Mouse (Mus musculus): Measurements from ENCODE around the gene Eif2b5. TPM values are rescaled to one million over a fixed set of nuclear protein-coding genes. Genes with fewer than 3 reads are reported as not detected.
"Not testable (repeated sequence)": the region's sequence is repeated elsewhere in the genome, so short reads cannot be mapped to it uniquely, and the experiment has no call there.

The Eif2b5 gene
- total and polyA plus RNA-seq, 2 experiments from 2014 or later = 77.6 to 91.3 TPM

- H3K27me3 ChIP-seq (ENCODE audit: insufficient read depth, low read length) = no peaks in the 10 kb centered on the region
- no peak overlapping the region for H3K4me3 ChIP-seq (ENCODE audit: low read depth, low read length)
- no peaks in the 10 kb centered on the region for H3K36me3 ChIP-seq (ENCODE audit: insufficient read depth)
- H3K4me2 ChIP-seq (ENCODE audit: low read depth) = no peak overlapping the region
- peak; percentile 18 for DNase-seq
- no peak overlapping the region for H3K27ac ChIP-seq (ENCODE audit: low read depth, low read length)
- H3K4me1 ChIP-seq (ENCODE audit: insufficient read depth) = no peaks in the 10 kb centered on the region
- H3K9ac ChIP-seq = no peak overlapping the region
- 27% methylated on average over 3 of the region's 3 CpGs for WGBS
- peak; percentile 62 for TF ChIP-seq CTCF (IDR thresholded peaks at IDR 0.05; ENCODE audit: low read depth)
- no peaks in the 10 kb centered on the region for H3K9me3 ChIP-seq (ENCODE audit: low read length)
- peak; percentile 75 for ATAC-seq
Measured at GRCm38 (mm10) chr16:20480115-20480514, 18.5 kb upstream of the Eif2b5 start.

- WGBS = 65% methylated on average over 2 of the region's 2 CpGs
- Histone ChIP-seq H3K27ac (ENCODE audit: low read depth, low read length) (no peak overlapping the region), H3K4me1 (ENCODE audit: insufficient read depth) (no peaks in the 10 kb centered on the region), H3K27me3 (ENCODE audit: insufficient read depth, low read length) (no peaks in the 10 kb centered on the region), H3K4me3 (ENCODE audit: low read depth, low read length) (no peak overlapping the region), H3K9me3 (ENCODE audit: low read length) (no peaks in the 10 kb centered on the region), H3K36me3 (ENCODE audit: insufficient read depth) (no peaks in the 10 kb centered on the region), H3K4me2 (ENCODE audit: low read depth) (no peak overlapping the region), H3K9ac (no peak overlapping the region)
- ATAC-seq (no peak), DNase-seq (no peak)
- no peak for TF ChIP-seq CTCF (IDR thresholded peaks at IDR 0.05; ENCODE audit: low read depth)
Measured at GRCm38 (mm10) chr16:20481746-20482145, 16.9 kb upstream of the Eif2b5 start.

- H3K4me2 ChIP-seq (ENCODE audit: low read depth); H3K9ac ChIP-seq; H3K36me3 ChIP-seq (ENCODE audit: insufficient read depth); H3K9me3 ChIP-seq (ENCODE audit: low read length); DNase-seq; ATAC-seq; H3K27ac ChIP-seq (ENCODE audit: low read depth, low read length); H3K27me3 ChIP-seq (ENCODE audit: insufficient read depth, low read length); H3K4me1 ChIP-seq (ENCODE audit: insufficient read depth); H3K4me3 ChIP-seq (ENCODE audit: low read depth, low read length): not testable (repeated sequence)
- 94% methylated on average over 6 of the region's 7 CpGs for WGBS
Measured at GRCm38 (mm10) chr16:20483716-20484115, 14.9 kb upstream of the Eif2b5 start.

GRCm38 (mm10) chr16:20485061-20485460 is 13.6 kb upstream of the Eif2b5 start:
- H3K36me3 ChIP-seq (ENCODE audit: insufficient read depth) = no peaks in the 10 kb centered on the region
- H3K4me2 ChIP-seq (ENCODE audit: low read depth) = no peak overlapping the region
- DNase-seq = no peak
- no peaks in the 10 kb centered on the region for H3K4me1 ChIP-seq (ENCODE audit: insufficient read depth)
- no peaks in the 10 kb centered on the region for H3K9me3 ChIP-seq (ENCODE audit: low read length)
- no peak overlapping the region for H3K9ac ChIP-seq
- 44% methylated on average over 4 of the region's 4 CpGs for WGBS
- no peak for ATAC-seq
- no peak for TF ChIP-seq CTCF (IDR thresholded peaks at IDR 0.05; ENCODE audit: low read depth)
- H3K4me3 ChIP-seq (ENCODE audit: low read depth, low read length) = no peak overlapping the region
- no peaks in the 10 kb centered on the region for H3K27me3 ChIP-seq (ENCODE audit: insufficient read depth, low read length)
- H3K27ac ChIP-seq (ENCODE audit: low read depth, low read length) = no peak overlapping the region

- no peak for ATAC-seq
- WGBS = 43% methylated on average over 3 of the region's 3 CpGs
- DNase-seq = no peak
Measured at GRCm38 (mm10) chr16:20486048-20486447, 12.6 kb upstream of the Eif2b5 start.

GRCm38 (mm10) chr16:20488151-20488550 is 10.5 kb upstream of the Eif2b5 start:
- Histone ChIP-seq H3K4me1 (ENCODE audit: insufficient read depth) (no peaks in the 10 kb centered on the region), H3K27me3 (ENCODE audit: insufficient read depth, low read length) (no peaks in the 10 kb centered on the region), H3K9me3 (ENCODE audit: low read length) (no peaks in the 10 kb centered on the region), H3K9ac (no peak overlapping the region), H3K27ac (ENCODE audit: low read depth, low read length) (no peak overlapping the region), H3K36me3 (ENCODE audit: insufficient read depth) (no peaks in the 10 kb centered on the region), H3K4me2 (ENCODE audit: low read depth) (no peak overlapping the region), H3K4me3 (ENCODE audit: low read depth, low read length) (no peak overlapping the region)
- no peak for ATAC-seq
- TF ChIP-seq CTCF (IDR thresholded peaks at IDR 0.05; ENCODE audit: low read depth) = no peak
- DNase-seq = no peak
- 70% methylated on average over 1 of the region's 1 CpGs for WGBS

More at GRCm38 (mm10) chr16:20486048-20486447, 12.6 kb upstream of the Eif2b5 start:
- Histone ChIP-seq H3K36me3 (ENCODE audit: insufficient read depth) (no peaks in the 10 kb centered on the region), H3K9ac (no peak overlapping the region), H3K4me3 (ENCODE audit: low read depth, low read length) (no peak overlapping the region), H3K4me1 (ENCODE audit: insufficient read depth) (no peaks in the 10 kb centered on the region), H3K27ac (ENCODE audit: low read depth, low read length) (no peak overlapping the region), H3K27me3 (ENCODE audit: insufficient read depth, low read length) (no peaks in the 10 kb centered on the region), H3K9me3 (ENCODE audit: low read length) (no peaks in the 10 kb centered on the region), H3K4me2 (ENCODE audit: low read depth) (no peak overlapping the region)
- no peak for TF ChIP-seq CTCF (IDR thresholded peaks at IDR 0.05; ENCODE audit: low read depth)

- H3K9me3 ChIP-seq (ENCODE audit: low read length); H3K4me2 ChIP-seq (ENCODE audit: low read depth); H3K4me1 ChIP-seq (ENCODE audit: insufficient read depth); H3K9ac ChIP-seq; DNase-seq; H3K27me3 ChIP-seq (ENCODE audit: insufficient read depth, low read length); H3K27ac ChIP-seq (ENCODE audit: low read depth, low read length); ATAC-seq; H3K36me3 ChIP-seq (ENCODE audit: insufficient read depth); H3K4me3 ChIP-seq (ENCODE audit: low read depth, low read length): not testable (repeated sequence)
- WGBS = 88% methylated on average over 9 of the region's 9 CpGs
Measured at GRCm38 (mm10) chr16:20488751-20489150, 9.9 kb upstream of the Eif2b5 start.

GRCm38 (mm10) chr16:20489233-20489632 is 9.4 kb upstream of the Eif2b5 start:
- Histone ChIP-seq H3K27me3 (ENCODE audit: insufficient read depth, low read length) (no peaks in the 10 kb centered on the region), H3K4me3 (ENCODE audit: low read depth, low read length) (no peak overlapping the region), H3K4me2 (ENCODE audit: low read depth) (no peak overlapping the region), H3K9ac (no peak overlapping the region), H3K9me3 (ENCODE audit: low read length) (no peaks in the 10 kb centered on the region), H3K36me3 (ENCODE audit: insufficient read depth) (no peaks in the 10 kb centered on the region), H3K27ac (ENCODE audit: low read depth, low read length) (no peak overlapping the region), H3K4me1 (ENCODE audit: insufficient read depth) (no peaks in the 10 kb centered on the region)
- ATAC-seq = no peak
- no peak for DNase-seq
- 86% methylated on average over 2 of the region's 2 CpGs for WGBS
- TF ChIP-seq CTCF (IDR thresholded peaks at IDR 0.05; ENCODE audit: low read depth) = no peak
